Mouse (Mus musculus) gastrocnemius, postnatal 36 days (tissue): Measurements from ENCODE around the gene Rpl24. TPM values are rescaled to one million over a fixed set of nuclear protein-coding genes. Genes with fewer than 3 reads are reported as not detected.
"Not testable (repeated sequence)": the region's sequence is repeated elsewhere in the genome, so short reads cannot be mapped to it uniquely, and the experiment has no call there.

Source experiments
- DNase-seq, 2 experiments: peaks; one replicate each; pipeline ENCODE4 v3.0.0; 2022
- intact Hi-C: fragments of 180-260 bp; cut with DNase I; formaldehyde crosslinking; loops from one replicate; pipeline ENCODE4 v1.15.1; 2025
- long read RNA-seq, 2 experiments: library from polyadenylated mRNA; stranded (forward); transcript quantifications; one replicate each; pipeline ENCODE4 v2.0.0; 2021
- total RNA-seq, 2 experiments: library from RNA; stranded (reverse); gene quantifications; 2 replicates each; pipeline ENCODE4 v1.2.3; 2021

Rpl24 gene
- total RNA-seq: 100 to 1,000 TPM; 498 to 600 TPM
- long read RNA-seq, experiment 1, transcript Rpl24-203 (2 exons, 306 nt): minor isoform, 7 of 791 reads
- long read RNA-seq, experiment 1, transcript Rpl24-201 (6 exons, 677 nt): major isoform, 747 of 791 reads
- long read RNA-seq, experiment 1, transcript Rpl24-204 (5 exons, 639 nt): minor isoform, 21 of 791 reads
- long read RNA-seq, experiment 1, partial matches to known transcripts: 7 of 791 reads
- long read RNA-seq, experiment 1, other reads (novel, unspliced or antisense): 9 of 791 reads
- long read RNA-seq, experiment 2, transcript Rpl24-203 (2 exons, 306 nt): minor isoform, 7 of 999 reads
- long read RNA-seq, experiment 2, transcript Rpl24-204 (5 exons, 639 nt): minor isoform, 23 of 999 reads
- long read RNA-seq, experiment 2, transcript Rpl24-201 (6 exons, 677 nt): major isoform, 952 of 999 reads
- long read RNA-seq, experiment 2, partial matches to known transcripts: 11 of 999 reads
- long read RNA-seq, experiment 2, other reads (novel, unspliced or antisense): 6 of 999 reads

- DNase-seq: peak; percentile 90 to 91
- intact Hi-C loops: loop anchor here (2.0 kb wide), 1 partner anchor 108 kb away; no protein-coding TSS in a partner anchor
These were observed at the start of gene Rpl24 for GRCm38 (mm10) chr16:55966212-55966871. Gene Rpl24 (plus strand): TSS chr16:55966275.

- DNase-seq: no peak
- intact Hi-C loops: no loop called here
These were observed 44.0 kb upstream of the Rpl24 start for GRCm38 (mm10) chr16:55922079-55922478.

- no peak for DNase-seq
- intact Hi-C loops: no loop called here
These were observed 42.1 kb upstream of the Rpl24 start for GRCm38 (mm10) chr16:55924010-55924409.

DNA sequence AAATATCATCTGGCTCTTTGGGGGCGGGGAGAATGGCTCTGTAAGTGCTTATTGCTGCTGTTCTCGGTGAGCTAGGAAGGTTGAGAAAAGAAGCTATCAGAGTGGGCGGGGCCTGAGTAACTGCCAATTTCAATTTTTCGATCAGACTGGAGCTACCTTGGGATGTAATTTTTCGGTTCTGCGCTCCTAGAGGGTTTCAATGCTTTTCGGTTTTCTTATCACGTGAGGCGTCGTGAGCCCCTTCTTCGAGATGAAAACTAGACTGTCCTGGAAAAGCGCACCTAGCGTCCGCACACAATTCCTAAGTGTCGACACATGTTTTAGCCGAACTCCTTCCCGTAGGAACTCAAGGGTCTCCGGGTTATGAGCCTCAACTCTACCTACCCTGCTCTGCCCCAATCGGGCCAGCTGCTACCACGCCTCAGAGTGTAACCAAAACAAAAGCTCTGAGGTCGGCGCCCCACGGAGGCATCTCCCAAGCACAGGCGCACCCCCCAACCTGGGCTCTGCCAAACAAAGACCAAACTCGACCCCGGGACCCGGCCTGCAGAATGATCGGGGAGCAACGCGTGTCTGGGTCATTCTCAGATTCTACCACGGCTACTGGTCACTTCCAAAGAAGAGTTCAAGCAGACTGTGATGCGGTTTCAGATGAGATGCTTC is 32.3 kb upstream of the Rpl24 start:
- peak in 1 of 2 experiments; percentile 5 for DNase-seq
- intact Hi-C loops: no loop called here

GRCm38 (mm10) chr16:55934453-55935037 is 31.5 kb upstream of the Rpl24 start, which contains the start of gene Cep97:
Gene Cep97 (minus strand): TSS chr16:55934855.
- intact Hi-C loops: no loop called here
- peak; percentile 80 to 84 for DNase-seq

GRCm38 (mm10) chr16:55938761-55939160 is 27.3 kb upstream of the Rpl24 start:
- DNase-seq: no peak
- intact Hi-C loops: no loop called here

DNA sequence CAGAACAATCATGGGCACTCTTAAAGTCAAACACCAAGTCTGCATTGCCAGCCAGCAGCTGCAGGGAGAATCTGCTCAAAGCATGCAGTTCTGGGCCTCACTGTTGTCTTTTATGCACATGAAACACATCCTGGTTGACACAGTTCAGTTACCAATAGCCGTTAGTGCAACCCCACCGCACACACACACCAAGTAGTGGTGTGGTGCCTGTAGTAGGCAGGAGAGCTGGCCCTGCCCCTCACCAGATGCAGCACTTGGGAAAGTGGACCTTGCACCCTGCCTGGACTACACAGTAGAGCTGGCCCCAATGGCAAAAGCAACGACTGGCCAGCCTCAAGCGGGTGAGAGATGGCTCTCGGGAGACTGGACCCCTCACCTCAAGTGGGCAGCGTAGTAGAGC is 26.4 kb upstream of the Rpl24 start:
- no peak for DNase-seq
- intact Hi-C loops: no loop called here

DNA sequence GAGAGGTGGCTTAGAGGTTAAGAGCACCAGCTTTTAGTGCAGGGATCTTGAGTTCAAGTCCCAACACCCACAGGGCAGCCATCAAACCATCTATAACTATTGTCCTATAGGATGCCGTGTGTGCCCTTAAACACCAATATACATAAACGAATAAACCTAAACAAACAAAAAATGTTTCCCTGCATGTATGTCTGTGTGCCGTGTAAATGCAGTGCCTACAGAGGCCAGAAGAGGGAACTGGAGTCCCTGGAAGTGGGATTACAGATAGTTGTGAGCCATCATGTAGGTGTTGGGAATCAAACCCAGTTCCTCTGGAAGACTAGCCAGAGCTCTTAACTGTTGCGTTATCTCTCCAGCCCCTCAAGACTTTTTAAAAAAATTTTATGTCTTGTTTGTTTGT is 25.3 kb upstream of the Rpl24 start:
- intact Hi-C loops: no loop called here
- no peak for DNase-seq

DNA sequence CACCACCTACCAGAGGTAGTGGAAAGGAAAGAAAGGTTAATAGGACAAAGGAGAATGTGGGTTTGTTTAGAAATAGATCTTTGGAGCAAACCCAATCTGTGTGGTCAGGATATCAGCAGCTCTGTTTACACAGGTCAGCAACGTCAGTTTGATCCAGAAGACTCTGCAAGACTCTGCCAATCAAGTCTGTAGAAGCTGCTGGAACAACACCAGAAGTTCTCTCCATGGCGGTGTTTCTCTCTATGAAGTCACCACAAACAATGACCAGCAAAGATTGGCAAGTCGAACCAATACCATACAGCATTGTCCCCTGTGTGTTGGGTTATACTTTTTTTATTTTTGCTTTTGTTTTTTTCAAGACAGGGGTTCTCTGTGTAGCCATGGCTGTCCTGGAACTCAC is 18.8 kb upstream of the Rpl24 start:
- intact Hi-C loops: no loop called here
- no peak for DNase-seq

DNA sequence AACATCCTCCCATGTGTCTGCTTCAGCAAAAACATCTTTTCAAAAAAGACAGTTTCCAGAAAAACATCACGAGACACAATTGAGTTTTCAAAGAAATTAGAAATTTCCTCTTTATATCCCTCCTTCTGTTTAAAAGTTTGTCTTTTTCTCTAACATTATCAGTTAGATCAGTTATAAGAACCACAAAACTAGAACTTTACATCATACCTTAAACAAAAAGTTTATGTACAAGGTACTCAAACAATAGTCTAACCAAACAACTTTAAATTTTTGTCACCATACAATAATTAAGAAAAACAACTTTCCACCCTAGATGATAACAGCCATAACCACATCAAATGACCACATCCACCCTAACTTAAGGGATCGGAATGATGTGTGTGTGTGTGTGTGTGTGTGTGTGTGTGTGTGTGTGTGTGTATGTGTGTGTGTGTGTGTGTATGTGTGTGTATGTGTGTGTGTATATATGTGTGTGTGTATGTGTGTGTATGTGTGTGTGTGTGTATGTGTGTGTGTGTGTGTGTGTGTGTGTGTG is 18.1 kb upstream of the Rpl24 start:
- intact Hi-C loops, DNase-seq: not testable (repeated sequence)

GRCm38 (mm10) chr16:55948963-55949362 is 17.1 kb upstream of the Rpl24 start:
- no peak for DNase-seq
- intact Hi-C loops: no loop called here

- no peak for DNase-seq
- intact Hi-C loops: loop anchor here (5.0 kb wide), 2 partner anchors 117 to 182 kb away; no protein-coding TSS in a partner anchor
These were observed 15.6 kb upstream of the Rpl24 start for GRCm38 (mm10) chr16:55950462-55950861.

DNA sequence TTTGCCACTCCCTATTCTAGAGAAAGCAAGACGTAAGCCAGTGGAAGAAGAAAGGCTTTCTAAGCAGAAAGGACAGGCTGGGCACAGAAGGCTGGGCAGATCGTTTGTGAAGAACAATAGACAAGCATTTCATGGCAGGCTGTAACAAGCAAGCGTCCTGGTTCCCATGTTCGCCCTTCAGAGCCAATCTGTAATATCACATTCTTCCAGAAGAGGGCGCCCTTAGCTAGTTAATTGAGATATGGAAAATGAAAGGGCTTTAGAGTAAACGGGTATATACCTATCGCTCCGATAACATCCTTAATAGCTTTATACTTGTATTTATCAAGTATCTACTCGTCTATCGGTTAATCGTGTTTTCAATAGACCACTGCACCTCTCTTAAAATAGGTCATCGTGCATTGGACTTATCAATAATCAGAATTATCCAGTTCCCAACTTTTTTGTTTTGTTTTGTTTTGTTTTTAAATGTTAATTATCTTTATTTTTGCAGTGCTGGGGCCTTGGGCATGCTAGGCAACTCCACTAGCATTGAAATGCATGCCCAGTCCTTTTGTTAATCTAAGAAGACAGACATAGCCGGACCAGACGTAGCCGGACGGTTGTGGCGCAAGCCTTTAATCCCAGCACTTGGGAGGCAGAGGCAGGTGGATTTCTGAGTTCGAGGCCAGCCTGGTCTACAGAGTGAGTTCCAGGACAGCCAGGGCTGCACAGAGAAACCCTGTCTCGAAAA is 15.0 kb upstream of the Rpl24 start:
- intact Hi-C loops: loop anchor here (5.0 kb wide), 2 partner anchors 116 to 181 kb away; no protein-coding TSS in a partner anchor
- DNase-seq: peak in 1 of 2 experiments; percentile 56

DNA sequence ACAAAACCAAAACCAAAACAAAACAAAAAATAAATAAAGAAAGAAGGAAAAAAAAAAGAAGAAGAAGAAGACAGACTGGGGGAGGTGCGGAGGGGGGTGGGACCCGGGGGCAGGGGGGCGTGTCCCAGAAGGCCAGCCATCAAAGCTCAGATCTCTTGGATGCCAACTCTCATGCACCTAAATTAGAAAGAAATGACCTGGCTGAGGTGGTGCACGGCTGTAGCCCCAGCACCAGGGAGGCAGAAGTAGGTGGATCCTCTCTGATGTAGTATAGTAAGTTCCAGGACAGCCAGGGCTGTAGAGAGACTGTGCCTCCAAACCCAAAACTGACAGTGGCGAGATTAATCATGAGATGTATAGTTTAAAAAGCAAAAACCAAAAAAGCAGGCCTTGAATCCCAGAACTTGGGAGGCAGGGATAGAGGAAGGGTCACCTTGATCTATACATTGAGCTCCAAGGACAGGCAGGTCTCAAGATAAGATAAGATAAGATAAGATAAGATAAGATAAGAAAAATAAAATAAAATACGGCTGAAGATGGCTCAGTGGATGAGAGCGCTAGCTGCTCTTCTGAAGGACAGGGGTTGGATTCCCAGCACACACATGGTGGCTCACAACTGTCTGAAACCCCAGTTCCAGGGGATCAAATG is 14.3 kb upstream of the Rpl24 start:
- no peak for DNase-seq

GRCm38 (mm10) chr16:55952771-55953170 is 13.3 kb upstream of the Rpl24 start:
- no peak for DNase-seq
- intact Hi-C loops: loop anchor here (5.0 kb wide), 2 partner anchors 115 to 180 kb away; no protein-coding TSS in a partner anchor

More for the DNA sequence above, 14.3 kb upstream of the Rpl24 start:
- intact Hi-C loops: loop anchor here (5.0 kb wide), 2 partner anchors 115 to 180 kb away; no protein-coding TSS in a partner anchor

DNA sequence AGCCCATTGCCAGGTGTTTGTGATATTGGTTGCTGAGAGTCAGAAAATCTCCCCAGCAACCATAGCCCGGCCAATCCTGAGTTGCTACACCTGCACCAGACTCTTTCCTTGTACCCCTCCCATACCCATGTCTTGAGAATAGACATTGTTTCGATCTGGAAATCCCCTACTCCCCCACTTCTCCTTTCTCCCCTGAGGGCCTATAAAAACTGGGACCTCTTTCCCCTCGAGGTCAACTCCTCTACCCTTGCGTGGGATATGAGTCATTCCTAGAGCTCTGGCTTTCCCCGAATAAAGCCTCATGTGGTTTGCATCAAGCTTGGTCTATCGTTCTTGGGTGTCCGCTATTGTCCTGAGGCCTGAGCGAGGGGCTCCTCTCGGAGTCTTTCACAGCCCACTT is 11.9 kb upstream of the Rpl24 start:
- intact Hi-C loops: loop anchor here (5.0 kb wide), 2 partner anchors 113 to 178 kb away; no protein-coding TSS in a partner anchor

GRCm38 (mm10) chr16:55963068-55963467 is 3.0 kb upstream of the Rpl24 start:
- DNase-seq, intact Hi-C loops: not testable (repeated sequence)

More for the DNA sequence above, 11.9 kb upstream of the Rpl24 start:
- DNase-seq: not testable (repeated sequence)

- intact Hi-C loops: no loop called here
- no peak for DNase-seq
These were observed 1.7 kb upstream of the Rpl24 start for GRCm38 (mm10) chr16:55964126-55964949.
